Mouse (Mus musculus) testis, adult 2 months (tissue): ENCODE data around the gene Pbp2.

Experiments
- CTCF ChIP-seq: fragments of 200-500 bp; IDR thresholded peaks from 2 replicates; pipeline ENCODE4 v1.5.1; 2012; ENCODE audit warnings: low read depth, mild to moderate bottlenecking, inconsistent platforms, low read length, moderate library complexity; ENCODE audit not compliant: control insufficient read depth, insufficient read depth, insufficient replicate concordance
- POLR2A ChIP-seq: fragments of 200-500 bp; IDR thresholded peaks from 2 replicates; pipeline ENCODE4 v1.6.1; 2012; ENCODE audit warnings: low read depth, mild to moderate bottlenecking, inconsistent platforms, low read length, moderate library complexity; ENCODE audit not compliant: control insufficient read depth

DNA sequence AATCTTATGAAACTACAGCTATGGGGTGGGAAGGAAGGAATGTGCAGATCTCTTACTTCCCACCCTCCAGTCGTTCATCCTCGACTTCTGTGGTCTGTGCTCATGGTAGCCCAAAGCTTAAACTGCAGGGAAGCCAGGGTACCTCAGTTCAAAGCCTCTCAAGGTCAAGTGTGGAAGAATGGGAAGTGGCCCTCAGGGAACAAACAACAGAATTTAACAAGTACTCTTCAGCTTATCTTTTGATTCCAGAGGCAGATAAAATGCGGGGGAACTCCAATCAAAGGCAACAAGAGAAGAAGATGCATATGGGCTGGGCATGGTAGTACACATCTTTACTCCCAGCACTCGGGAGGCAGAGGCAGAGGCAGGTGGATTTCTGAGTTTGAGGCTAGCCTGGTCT lies 9.7 kb downstream of the Pbp2 start:
- TF ChIP-seq CTCF: no peak
- no peak for TF ChIP-seq POLR2A
